Mouse (Mus musculus): ENCODE results near the gene Vps33b. TPM values are rescaled to one million over a fixed set of nuclear protein-coding genes. Genes with fewer than 3 reads are reported as not detected.
A peak's percentile ranks its signal among the peaks of the same experiment; 100 is the strongest.
"Not testable (repeated sequence)": the region's sequence is repeated elsewhere in the genome, so short reads cannot be mapped to it uniquely, and the experiment has no call there.

The Vps33b gene
- total RNA-seq, 2 experiments from 2014 or later: 19.1 to 31.5 TPM

DNA sequence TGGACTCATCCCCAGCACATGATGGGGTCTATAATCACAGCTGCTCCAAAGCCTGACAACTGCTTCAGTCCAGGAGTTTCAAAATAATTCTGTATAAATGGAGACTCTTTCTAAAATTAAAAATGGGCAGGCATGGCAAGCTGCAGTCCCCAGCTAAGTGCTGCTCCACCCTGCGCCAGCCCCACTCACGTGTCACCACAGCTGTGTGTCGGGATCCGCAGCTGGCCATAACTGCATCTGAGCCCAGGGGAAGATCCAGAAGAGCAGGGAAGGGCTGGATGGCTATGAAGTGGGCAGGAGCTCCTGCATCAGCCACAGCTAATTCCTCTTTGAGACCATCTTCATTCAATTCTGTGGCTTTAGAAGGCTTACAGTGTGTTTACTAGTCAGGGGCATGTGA lies 49.2 kb downstream of the Vps33b start:
- no peak for DNase-seq

DNA sequence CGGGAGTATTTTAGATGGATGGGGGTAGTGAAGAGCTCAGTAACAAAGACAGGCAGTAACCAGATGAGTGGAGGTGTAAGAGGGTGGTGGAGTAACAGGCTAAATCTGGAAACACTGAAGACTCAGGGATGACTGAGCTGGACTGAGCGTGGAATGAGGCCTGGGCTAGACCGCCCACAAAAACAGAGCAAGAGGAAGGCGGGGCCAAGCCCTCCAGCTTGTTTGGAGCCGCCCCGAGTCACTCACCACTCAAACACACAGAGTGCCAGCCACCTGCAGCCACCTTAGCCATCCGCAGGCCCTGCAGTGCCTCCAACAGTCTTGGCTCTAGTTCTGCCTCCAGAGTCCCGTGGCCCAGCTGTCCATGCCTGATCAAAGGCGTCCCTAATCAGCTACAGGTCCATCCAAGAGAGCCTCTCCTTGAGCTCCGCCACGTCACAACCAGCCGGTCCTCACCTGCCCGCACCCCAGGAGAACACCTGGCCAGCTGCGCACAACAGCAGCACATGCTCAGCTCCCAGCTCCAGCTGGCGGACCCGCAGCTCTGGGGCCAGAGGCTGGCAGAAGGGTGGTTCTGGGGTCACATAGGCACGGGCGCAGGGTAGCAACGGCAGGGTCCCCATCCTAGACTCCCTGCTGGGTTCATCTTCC lies 50.5 kb downstream of the Vps33b start:
- no peak for DNase-seq

DNA sequence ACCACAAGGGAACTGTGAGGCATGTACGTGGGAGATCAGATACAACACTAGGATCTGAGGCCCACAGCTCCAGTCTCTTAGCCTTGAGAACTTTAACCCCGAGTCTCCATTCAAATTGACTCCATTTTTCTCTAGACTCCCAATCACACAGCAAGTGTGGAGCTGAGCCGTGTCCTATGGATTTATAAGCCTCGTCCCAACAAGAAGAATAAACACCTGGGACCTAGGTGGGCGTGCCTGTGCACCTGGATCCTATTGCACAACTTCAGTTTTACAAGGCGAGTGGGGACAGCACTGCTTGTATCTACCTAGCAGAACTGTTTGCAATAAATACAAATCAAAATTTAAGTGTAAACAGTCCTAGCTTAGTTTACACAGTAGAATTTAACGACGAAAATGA lies 53.9 kb downstream of the Vps33b start:
- DNase-seq: no peak

DNA sequence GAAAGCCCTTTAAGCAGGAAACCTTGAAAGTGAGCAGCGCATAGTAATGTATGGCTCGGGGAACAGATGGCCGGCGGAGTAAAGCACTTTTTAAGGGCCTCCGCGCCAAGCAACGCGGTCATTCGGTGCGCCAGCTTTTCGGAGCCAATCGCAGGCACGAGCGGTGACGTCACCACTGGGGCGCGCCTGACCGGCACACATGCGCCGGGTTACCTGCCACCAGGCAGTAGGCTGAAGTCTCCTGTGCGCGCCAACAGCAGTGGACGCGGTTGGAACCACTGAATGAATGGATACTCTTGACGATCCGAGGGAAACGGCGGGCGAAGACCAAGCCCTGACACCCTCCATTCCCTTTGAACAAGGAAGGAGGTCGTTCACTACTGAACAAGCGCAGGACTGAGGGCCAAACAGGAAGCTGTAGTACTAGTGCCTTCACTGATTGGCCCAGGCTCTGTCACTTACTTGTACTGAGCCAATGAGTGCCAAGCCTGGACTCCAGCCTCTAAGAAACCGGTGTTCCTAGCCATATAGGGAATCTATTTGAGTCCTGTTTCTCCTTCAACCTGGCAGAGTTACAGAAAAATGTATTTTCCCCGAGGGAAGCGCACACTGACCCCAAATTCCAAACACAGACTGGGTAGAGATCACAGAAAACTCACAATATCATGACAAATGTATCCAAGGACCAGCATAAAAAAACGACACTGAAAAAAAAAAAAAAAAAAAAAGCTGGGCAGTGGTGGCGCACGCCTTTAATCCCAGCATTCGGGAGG lies 54.8 kb downstream of the Vps33b start, which contains the start of gene Rccd1:
Gene Rccd1, minus strand, starts transcription at position 412 of the 773 bp plus-strand sequence.
- DNase-seq: peak; percentile 96

GRCm38 (mm10) chr7:80324816-80325119 lies 55.3 kb downstream of the Vps33b start:
- DNase-seq: not testable (repeated sequence)

DNA sequence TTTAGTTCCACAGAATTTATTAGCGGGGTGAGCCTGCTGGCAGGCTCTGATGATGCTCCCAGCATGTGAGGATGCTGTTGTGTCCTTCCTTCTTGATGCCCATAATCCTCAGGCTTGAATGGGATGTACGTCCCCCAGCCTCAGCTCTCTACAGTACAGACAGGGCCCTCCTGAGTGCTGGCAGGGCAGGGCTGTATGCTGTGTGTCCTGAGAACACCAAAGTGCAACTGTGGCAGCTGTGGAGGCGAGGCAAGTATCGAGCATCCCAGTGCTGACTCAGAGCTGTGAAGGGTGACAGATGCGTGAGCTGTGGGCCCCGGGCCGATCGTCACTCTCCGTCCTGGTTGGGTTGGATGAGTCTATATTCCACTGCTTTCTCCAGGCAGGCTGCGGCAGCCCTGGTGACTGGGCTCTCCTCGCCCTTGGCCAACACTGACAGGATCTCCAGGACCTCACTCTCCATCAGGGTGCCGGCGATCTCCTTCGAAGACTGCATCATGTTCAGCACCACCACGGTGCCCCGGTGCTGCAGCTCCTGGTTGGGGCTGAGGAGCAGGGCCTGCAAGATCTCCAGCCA lies 55.9 kb downstream of the Vps33b start:
- DNase-seq: no peak

GRCm38 (mm10) chr7:80326076-80326475 lies 56.6 kb downstream of the Vps33b start:
- DNase-seq: no peak

- DNase-seq: no peak
Measured at GRCm38 (mm10) chr7:80330278-80330677, 60.8 kb downstream of the Vps33b start.

DNA sequence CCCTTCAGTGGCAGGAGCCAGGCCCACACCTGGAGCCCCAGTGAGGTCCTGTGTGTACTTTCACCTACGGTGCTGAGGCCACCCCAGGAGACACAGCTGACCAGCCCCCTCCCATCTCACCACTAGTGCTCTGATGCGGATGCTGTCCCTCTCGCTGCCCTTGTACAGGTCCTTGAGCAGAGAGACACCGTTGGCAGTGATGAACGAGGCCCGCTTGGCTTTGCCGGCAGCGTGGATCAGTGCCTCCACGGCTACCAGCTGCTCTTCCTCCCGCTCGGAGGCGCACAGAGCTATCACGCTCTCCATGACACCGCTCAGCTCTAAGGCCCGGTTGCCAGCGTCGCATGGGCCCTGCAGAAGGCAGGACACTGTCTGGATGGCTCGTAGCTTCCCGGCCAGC lies 62.0 kb downstream of the Vps33b start:
- peak; percentile 63 to 66 for DNase-seq

GRCm38 (mm10) chr7:80334848-80335247 lies 65.4 kb downstream of the Vps33b start:
- DNase-seq: no peak

DNA sequence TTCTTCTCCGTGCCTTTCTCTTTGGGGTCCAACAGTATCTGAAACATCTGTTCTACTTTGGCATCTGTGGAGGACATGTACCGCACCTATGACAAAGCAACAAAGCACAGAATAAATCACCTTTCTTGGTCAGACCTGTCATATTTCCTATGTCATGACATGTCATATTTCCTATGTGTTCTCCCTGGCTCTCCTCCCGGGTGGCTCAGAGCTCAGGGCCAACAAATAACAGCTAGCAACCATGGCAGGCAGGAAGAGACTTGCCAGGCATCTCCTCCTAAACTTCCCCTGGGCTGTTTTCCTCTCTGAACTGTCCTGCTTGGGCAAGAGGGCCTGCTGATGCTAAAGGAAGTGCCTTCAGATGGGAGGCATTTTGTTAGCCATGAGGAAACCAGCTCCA lies 67.5 kb downstream of the Vps33b start:
- DNase-seq: no peak

- DNase-seq: peak in 1 of 2 experiments; percentile 46
Measured at GRCm38 (mm10) chr7:80339371-80339770, 69.9 kb downstream of the Vps33b start.

DNA sequence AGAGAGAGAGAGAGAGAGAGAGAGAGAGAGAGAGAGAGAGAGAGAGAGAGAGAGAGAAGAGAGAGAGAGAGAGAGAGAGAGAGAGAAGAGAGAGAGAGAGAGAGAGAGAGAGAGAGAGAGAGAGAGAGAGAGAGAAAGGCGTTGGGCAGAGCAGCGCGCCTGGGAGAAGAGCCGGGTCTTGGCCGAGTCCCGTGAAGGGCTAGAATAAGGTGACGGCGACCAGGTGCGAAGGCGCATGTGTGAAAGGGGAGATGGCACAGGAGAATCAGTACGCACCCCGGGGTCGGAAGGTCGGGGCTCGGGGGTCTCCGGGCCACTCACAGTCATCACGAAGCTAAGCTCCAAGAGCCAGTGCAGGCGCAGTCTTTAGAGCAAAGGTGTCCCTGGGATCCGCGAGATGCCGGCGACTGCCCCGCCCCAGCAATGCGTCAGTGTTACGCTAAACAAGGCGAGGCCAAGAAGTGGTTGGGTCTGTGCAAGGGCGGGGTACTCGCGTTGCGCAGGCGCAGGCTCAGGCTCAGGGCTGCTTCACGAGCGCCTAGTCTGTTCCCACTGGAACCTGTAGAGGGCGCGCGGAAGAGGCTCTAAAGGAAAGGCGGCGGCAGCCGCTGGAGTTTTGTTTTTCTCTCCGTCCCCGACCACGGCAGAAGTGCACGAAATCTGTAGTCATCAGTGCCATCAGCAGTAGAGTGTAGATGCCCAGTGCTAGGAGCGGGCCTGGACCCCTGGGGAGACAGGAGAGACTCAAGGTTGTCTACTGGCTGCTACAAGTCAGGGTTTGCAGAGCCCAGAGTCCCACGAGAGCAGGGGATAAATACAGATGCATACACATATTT lies 70.6 kb downstream of the Vps33b start:
- peak; percentile 99 for DNase-seq

GRCm38 (mm10) chr7:80340793-80341192 lies 71.3 kb downstream of the Vps33b start, which contains the start of gene Unc45a:
Gene Unc45a (minus strand): TSS chr7:80341005.
- peak; percentile 80 to 84 for DNase-seq

Other genes with a start within 250 kb of the Vps33b start
- 10 to 100 TPM; 14.2 to 15.5 TPM for gene Zfp710, start 244.8 kb upstream of the Vps33b start, total RNA-seq (2021)
- 100 to 1,000 TPM; 148 to 188 TPM for gene Idh2, start 154.3 kb upstream of the Vps33b start, total RNA-seq (2021)
- 10 to 100 TPM; 47.3 to 57.2 TPM for gene Sema4b, start 82.8 kb upstream of the Vps33b start, total RNA-seq (2021)
- gene Cib1, start 36.8 kb upstream of the Vps33b start, total RNA-seq (2021): 10 to 100 TPM; 65.1 to 70.1 TPM
- 1 to 10 TPM; 3.8 to 3.9 TPM for gene Gdpgp1, start 36.8 kb upstream of the Vps33b start, total RNA-seq (2021)
- gene Ttll13, start 23.3 kb upstream of the Vps33b start, total RNA-seq (2021): under 1 TPM; 0.59 to 0.83 TPM
- 10 to 100 TPM; 43.1 to 58.6 TPM for gene Ngrn, start 8.4 kb upstream of the Vps33b start, total RNA-seq (2021)
- 10 to 100 TPM; 12.4 to 12.8 TPM for gene Prc1, start 24.8 kb downstream of the Vps33b start, total RNA-seq (2021)
- gene Rccd1, start 54.8 kb downstream of the Vps33b start, total RNA-seq (2021): 10 to 100 TPM in 1 of 2 experiments, 1 to 10 TPM in 1; 8.9 to 12.0 TPM
- 10 to 100 TPM; 55.0 to 74.8 TPM for gene Unc45a, start 71.4 kb downstream of the Vps33b start, total RNA-seq (2021)
- 10 to 100 TPM; 30.0 to 40.7 TPM for gene Hddc3, start 73.5 kb downstream of the Vps33b start, total RNA-seq (2021)
- gene Man2a2, start 101.7 kb downstream of the Vps33b start, total RNA-seq (2021): 10 to 100 TPM; 81.4 to 94.8 TPM
- gene Fes, start 118.3 kb downstream of the Vps33b start, total RNA-seq (2021): 10 to 100 TPM in 1 of 2 experiments, 1 to 10 TPM in 1; 7.5 to 11.4 TPM
- 100 to 1,000 TPM; 155 to 170 TPM for gene Furin, start 135.8 kb downstream of the Vps33b start, total RNA-seq (2021)